Mouse (Mus musculus): ENCODE data around the gene Hspa1b. TPM values are rescaled to one million over a fixed set of nuclear protein-coding genes. Genes with fewer than 3 reads are reported as not detected.
"Not testable (repeated sequence)": the region's sequence is repeated elsewhere in the genome, so short reads cannot be mapped to it uniquely, and the experiment has no call there.

Hspa1b gene
- total RNA-seq (2021) = 10 to 100 TPM; 21.5 to 31.4 TPM
- long read RNA-seq, experiment 1, transcript Hspa1b-201 (1 exons, 2,803 nt) = major isoform, 63 of 63 reads
- long read RNA-seq, experiment 1, partial matches to known transcripts = 0 of 63 reads
- long read RNA-seq, experiment 1, other reads (novel, unspliced or antisense) = 0 of 63 reads
- long read RNA-seq, experiment 2, transcript Hspa1b-201 (1 exons, 2,803 nt) = major isoform, 27 of 27 reads
- long read RNA-seq, experiment 2, partial matches to known transcripts = 0 of 27 reads
- long read RNA-seq, experiment 2, other reads (novel, unspliced or antisense) = 0 of 27 reads

- DNase-seq (ENCODE audit: low spot score in 2 of 2) = peak; percentile 75 to 81
Measured at GRCm38 (mm10) chr17:34959130-34959778, at the start of gene Hspa1b. Gene Hspa1b, minus strand, starts transcription at chr17:34959238.

GRCm38 (mm10) chr17:35007387-35007991 lies 48.5 kb upstream of the Hspa1b start:
- no peak for DNase-seq (ENCODE audit: low spot score in 2 of 2)

- not testable (repeated sequence) for DNase-seq (ENCODE audit: low spot score in 2 of 2)
Measured at GRCm38 (mm10) chr17:35005902-35006301, 46.9 kb upstream of the Hspa1b start.

- DNase-seq (ENCODE audit: low spot score in 2 of 2) = no peak
Measured at GRCm38 (mm10) chr17:35005158-35005557, 46.1 kb upstream of the Hspa1b start.

- no peak for DNase-seq (ENCODE audit: low spot score in 2 of 2)
Measured at GRCm38 (mm10) chr17:35004075-35004717, 45.2 kb upstream of the Hspa1b start.

GRCm38 (mm10) chr17:35003022-35003838 lies 44.2 kb upstream of the Hspa1b start:
- DNase-seq (ENCODE audit: low spot score in 2 of 2) = no peak

- no peak for DNase-seq (ENCODE audit: low spot score in 2 of 2)
Measured at GRCm38 (mm10) chr17:35002153-35002865, 43.3 kb upstream of the Hspa1b start.

- peak; percentile 25 to 28 for DNase-seq (ENCODE audit: low spot score in 2 of 2)
Measured at GRCm38 (mm10) chr17:35001452-35002152, 42.6 kb upstream of the Hspa1b start.

GRCm38 (mm10) chr17:35000717-35001451 lies 41.8 kb upstream of the Hspa1b start, which contains the start of gene Vars:
Gene Vars, plus strand, starts transcription at chr17:35000987.
- peak; percentile 67 to 78 for DNase-seq (ENCODE audit: low spot score in 2 of 2)

- DNase-seq (ENCODE audit: low spot score in 2 of 2) = not testable (repeated sequence)
Measured at GRCm38 (mm10) chr17:34999871-35000716, 41.1 kb upstream of the Hspa1b start.

GRCm38 (mm10) chr17:34998526-34999430 lies 39.7 kb upstream of the Hspa1b start:
- DNase-seq (ENCODE audit: low spot score in 2 of 2) = no peak

GRCm38 (mm10) chr17:34997142-34997483 lies 38.1 kb upstream of the Hspa1b start:
- DNase-seq (ENCODE audit: low spot score in 2 of 2) = no peak

- no peak for DNase-seq (ENCODE audit: low spot score in 2 of 2)
Measured at GRCm38 (mm10) chr17:34996411-34997141, 37.5 kb upstream of the Hspa1b start.

GRCm38 (mm10) chr17:34995927-34996326 lies 36.9 kb upstream of the Hspa1b start:
- not testable (repeated sequence) for DNase-seq (ENCODE audit: low spot score in 2 of 2)

GRCm38 (mm10) chr17:34995192-34995591 lies 36.2 kb upstream of the Hspa1b start:
- DNase-seq (ENCODE audit: low spot score in 2 of 2) = not testable (repeated sequence)

GRCm38 (mm10) chr17:34994751-34995150 lies 35.7 kb upstream of the Hspa1b start:
- no peak for DNase-seq (ENCODE audit: low spot score in 2 of 2)

Measured in left cerebral cortex, adult 18-20 months (tissue).